Mouse (Mus musculus) spleen, adult 2 months (tissue): ENCODE measurements around the gene Tspan1.

Experiments used
- CTCF ChIP-seq: fragments of 200-500 bp; IDR thresholded peaks from 2 replicates; pipeline ENCODE4 v1.5.1; 2011; ENCODE audit warnings: mild to moderate bottlenecking, inconsistent platforms; ENCODE audit not compliant: insufficient read depth, insufficient read length, insufficient replicate concordance; ENCODE audit errors: extremely low read depth
- POLR2A ChIP-seq: fragments of 200-500 bp; IDR thresholded peaks from 2 replicates; pipeline ENCODE4 v1.6.1; 2011; ENCODE audit warnings: low read depth, low read length, inconsistent platforms

- TF ChIP-seq POLR2A (no peak), CTCF (no peak)
Measured at GRCm38 (mm10) chr4:116192286-116192835, 25.0 kb upstream of the Tspan1 start.
